Mouse (Mus musculus): ENCODE measurements around the gene Sall1. TPM values are rescaled to one million over a fixed set of nuclear protein-coding genes. Genes with fewer than 3 reads are reported as not detected.

The Sall1 gene
- polyA plus RNA-seq, 1 experiment from 2014 or later: 5.3 TPM

GRCm38 (mm10) chr8:89008784-89009183, 35.2 kb downstream of the Sall1 start:
- 26% methylated on average over 5 of the region's 7 CpGs for WGBS
- Histone ChIP-seq H3K27me3 (replicated peaks; ENCODE audit: control insufficient read depth, insufficient read depth, low read length) (peaks cover 13% of the 10 kb centered on the region), H3K9ac (ENCODE audit: low read depth, low read length) (no peak overlapping the region), H3K4me1 (ENCODE audit: control insufficient read depth, insufficient read depth, low read depth, low read length) (peaks cover 12% of the 10 kb centered on the region), H3K27ac (ENCODE audit: low read depth, low read length) (no peak overlapping the region), H3K36me3 (ENCODE audit: control insufficient read depth, insufficient read depth, low read length) (no peaks in the 10 kb centered on the region), H3K4me2 (ENCODE audit: low read length) (no peak overlapping the region), H3K4me3 (ENCODE audit: low read length) (no peak overlapping the region), H3K9me3 (ENCODE audit: control insufficient read depth, low read length) (no peaks in the 10 kb centered on the region; the same call in 1 of the 2 replicates)
- no peak for ATAC-seq

GRCm38 (mm10) chr8:89007114-89007513, 36.8 kb downstream of the Sall1 start:
- peaks cover 19% of the 10 kb centered on the region for H3K27me3 ChIP-seq (replicated peaks; ENCODE audit: control insufficient read depth, insufficient read depth, low read length)
- H3K27ac ChIP-seq (ENCODE audit: low read depth, low read length): no peak overlapping the region
- H3K4me2 ChIP-seq (ENCODE audit: low read length): peak overlapping the region; percentile 97
- 0% methylated on average over 8 of the region's 8 CpGs for WGBS
- no peak overlapping the region for H3K9ac ChIP-seq (ENCODE audit: low read depth, low read length)
- 0 out of 2 replicates have a peak, but pooled peaks have one; percentile 24 for ATAC-seq
- H3K4me3 ChIP-seq (ENCODE audit: low read length): peak overlapping the region; percentile 56
- H3K9me3 ChIP-seq (ENCODE audit: control insufficient read depth, low read length): no peaks in the 10 kb centered on the region; the same call in 1 of the 2 replicates
- H3K36me3 ChIP-seq (ENCODE audit: control insufficient read depth, insufficient read depth, low read length): no peaks in the 10 kb centered on the region
- peaks cover 12% of the 10 kb centered on the region for H3K4me1 ChIP-seq (ENCODE audit: control insufficient read depth, insufficient read depth, low read depth, low read length)

- Histone ChIP-seq H3K4me3 (ENCODE audit: low read length) (peak overlapping the region; percentile 56), H3K27ac (ENCODE audit: low read depth, low read length) (no peak overlapping the region), H3K9me3 (ENCODE audit: control insufficient read depth, low read length) (no peaks in the 10 kb centered on the region; the same call in 1 of the 2 replicates), H3K4me2 (ENCODE audit: low read length) (peak overlapping the region; percentile 97), H3K9ac (ENCODE audit: low read depth, low read length) (peak overlapping the region; percentile 66), H3K36me3 (ENCODE audit: control insufficient read depth, insufficient read depth, low read length) (no peaks in the 10 kb centered on the region), H3K4me1 (ENCODE audit: control insufficient read depth, insufficient read depth, low read depth, low read length) (peaks cover 12% of the 10 kb centered on the region), H3K27me3 (replicated peaks; ENCODE audit: control insufficient read depth, insufficient read depth, low read length) (peaks cover 19% of the 10 kb centered on the region)
- 0 out of 2 replicates have a peak, but pooled peaks have one; percentile 58 for ATAC-seq
- 1% methylated on average over 34 of the region's 34 CpGs for WGBS
These were observed 37.5 kb downstream of the Sall1 start for GRCm38 (mm10) chr8:89006426-89006825.

GRCm38 (mm10) chr8:89005797-89006196, 38.2 kb downstream of the Sall1 start:
- Histone ChIP-seq H3K9me3 (ENCODE audit: control insufficient read depth, low read length) (no peaks in the 10 kb centered on the region; the same call in 1 of the 2 replicates), H3K27ac (ENCODE audit: low read depth, low read length) (no peak overlapping the region), H3K4me1 (ENCODE audit: control insufficient read depth, insufficient read depth, low read depth, low read length) (peaks cover 12% of the 10 kb centered on the region), H3K9ac (ENCODE audit: low read depth, low read length) (no peak overlapping the region), H3K36me3 (ENCODE audit: control insufficient read depth, insufficient read depth, low read length) (no peaks in the 10 kb centered on the region), H3K27me3 (replicated peaks; ENCODE audit: control insufficient read depth, insufficient read depth, low read length) (peaks cover 19% of the 10 kb centered on the region), H3K4me3 (ENCODE audit: low read length) (peak overlapping the region; percentile 56), H3K4me2 (ENCODE audit: low read length) (peak overlapping the region; percentile 97)
- 24% methylated on average over 11 of the region's 11 CpGs for WGBS
- no peak for ATAC-seq

- Histone ChIP-seq H3K4me1 (ENCODE audit: control insufficient read depth, insufficient read depth, low read depth, low read length) (peaks cover 12% of the 10 kb centered on the region), H3K27ac (ENCODE audit: low read depth, low read length) (no peak overlapping the region), H3K4me2 (ENCODE audit: low read length) (no peak overlapping the region), H3K36me3 (ENCODE audit: control insufficient read depth, insufficient read depth, low read length) (no peaks in the 10 kb centered on the region), H3K27me3 (replicated peaks; ENCODE audit: control insufficient read depth, insufficient read depth, low read length) (peaks cover 19% of the 10 kb centered on the region), H3K9me3 (ENCODE audit: control insufficient read depth, low read length) (no peaks in the 10 kb centered on the region; the same call in 1 of the 2 replicates), H3K9ac (ENCODE audit: low read depth, low read length) (no peak overlapping the region), H3K4me3 (ENCODE audit: low read length) (no peak overlapping the region)
- ATAC-seq: no peak
- WGBS: 35% methylated on average over 2 of the region's 2 CpGs
These were observed 39.9 kb downstream of the Sall1 start for GRCm38 (mm10) chr8:89004041-89004440.

- Histone ChIP-seq H3K4me1 (ENCODE audit: control insufficient read depth, insufficient read depth, low read depth, low read length) (peaks cover 12% of the 10 kb centered on the region), H3K4me3 (ENCODE audit: low read length) (no peak overlapping the region), H3K27ac (ENCODE audit: low read depth, low read length) (no peak overlapping the region), H3K4me2 (ENCODE audit: low read length) (no peak overlapping the region), H3K9ac (ENCODE audit: low read depth, low read length) (no peak overlapping the region), H3K9me3 (ENCODE audit: control insufficient read depth, low read length) (no peaks in the 10 kb centered on the region; the same call in 1 of the 2 replicates), H3K36me3 (ENCODE audit: control insufficient read depth, insufficient read depth, low read length) (no peaks in the 10 kb centered on the region), H3K27me3 (replicated peaks; ENCODE audit: control insufficient read depth, insufficient read depth, low read length) (peaks cover 19% of the 10 kb centered on the region)
- ATAC-seq: no peak
- 9% methylated on average over 8 of the region's 8 CpGs for WGBS
These were observed 40.5 kb downstream of the Sall1 start for GRCm38 (mm10) chr8:89003336-89003896.

GRCm38 (mm10) chr8:89002128-89002527, 41.8 kb downstream of the Sall1 start:
- Histone ChIP-seq H3K9me3 (ENCODE audit: control insufficient read depth, low read length) (no peaks in the 10 kb centered on the region; the same call in 1 of the 2 replicates), H3K9ac (ENCODE audit: low read depth, low read length) (no peak overlapping the region), H3K27me3 (replicated peaks; ENCODE audit: control insufficient read depth, insufficient read depth, low read length) (peaks cover 10% of the 10 kb centered on the region), H3K4me1 (ENCODE audit: control insufficient read depth, insufficient read depth, low read depth, low read length) (peaks cover 11% of the 10 kb centered on the region), H3K4me3 (ENCODE audit: low read length) (no peak overlapping the region), H3K36me3 (ENCODE audit: control insufficient read depth, insufficient read depth, low read length) (no peaks in the 10 kb centered on the region), H3K4me2 (ENCODE audit: low read length) (no peak overlapping the region), H3K27ac (ENCODE audit: low read depth, low read length) (no peak overlapping the region)
- ATAC-seq: no peak
- 74% methylated on average over 2 of the region's 2 CpGs for WGBS

GRCm38 (mm10) chr8:88997276-88997675, 46.7 kb downstream of the Sall1 start:
- Histone ChIP-seq H3K4me2 (ENCODE audit: low read length) (no peak overlapping the region), H3K27me3 (replicated peaks; ENCODE audit: control insufficient read depth, insufficient read depth, low read length) (no peaks in the 10 kb centered on the region), H3K4me1 (ENCODE audit: control insufficient read depth, insufficient read depth, low read depth, low read length) (no peaks in the 10 kb centered on the region), H3K27ac (ENCODE audit: low read depth, low read length) (no peak overlapping the region), H3K9me3 (ENCODE audit: control insufficient read depth, low read length) (no peaks in the 10 kb centered on the region), H3K4me3 (ENCODE audit: low read length) (no peak overlapping the region), H3K36me3 (ENCODE audit: control insufficient read depth, insufficient read depth, low read length) (no peaks in the 10 kb centered on the region), H3K9ac (ENCODE audit: low read depth, low read length) (no peak overlapping the region)
- no peak for ATAC-seq
- WGBS: 95% methylated on average over 2 of the region's 2 CpGs

- ATAC-seq: no peak
- H3K27me3 ChIP-seq (replicated peaks; ENCODE audit: control insufficient read depth, insufficient read depth, low read length): no peaks in the 10 kb centered on the region
- H3K9me3 ChIP-seq (ENCODE audit: control insufficient read depth, low read length): no peaks in the 10 kb centered on the region
- H3K36me3 ChIP-seq (ENCODE audit: control insufficient read depth, insufficient read depth, low read length): no peaks in the 10 kb centered on the region
- no peak overlapping the region for H3K4me2 ChIP-seq (ENCODE audit: low read length)
- H3K9ac ChIP-seq (ENCODE audit: low read depth, low read length): no peak overlapping the region
- 46% methylated on average over 15 of the region's 15 CpGs for WGBS
- H3K27ac ChIP-seq (ENCODE audit: low read depth, low read length): no peak overlapping the region
- no peaks in the 10 kb centered on the region for H3K4me1 ChIP-seq (ENCODE audit: control insufficient read depth, insufficient read depth, low read depth, low read length)
- H3K4me3 ChIP-seq (ENCODE audit: low read length): no peak overlapping the region
These were observed 52.0 kb downstream of the Sall1 start for GRCm38 (mm10) chr8:88991780-88992509.

All from hindbrain, embryonic 16.5 days (tissue).